Mouse (Mus musculus): ENCODE measurements around the gene 1700023F06Rik.

Gene 1700023F06Rik

DNA sequence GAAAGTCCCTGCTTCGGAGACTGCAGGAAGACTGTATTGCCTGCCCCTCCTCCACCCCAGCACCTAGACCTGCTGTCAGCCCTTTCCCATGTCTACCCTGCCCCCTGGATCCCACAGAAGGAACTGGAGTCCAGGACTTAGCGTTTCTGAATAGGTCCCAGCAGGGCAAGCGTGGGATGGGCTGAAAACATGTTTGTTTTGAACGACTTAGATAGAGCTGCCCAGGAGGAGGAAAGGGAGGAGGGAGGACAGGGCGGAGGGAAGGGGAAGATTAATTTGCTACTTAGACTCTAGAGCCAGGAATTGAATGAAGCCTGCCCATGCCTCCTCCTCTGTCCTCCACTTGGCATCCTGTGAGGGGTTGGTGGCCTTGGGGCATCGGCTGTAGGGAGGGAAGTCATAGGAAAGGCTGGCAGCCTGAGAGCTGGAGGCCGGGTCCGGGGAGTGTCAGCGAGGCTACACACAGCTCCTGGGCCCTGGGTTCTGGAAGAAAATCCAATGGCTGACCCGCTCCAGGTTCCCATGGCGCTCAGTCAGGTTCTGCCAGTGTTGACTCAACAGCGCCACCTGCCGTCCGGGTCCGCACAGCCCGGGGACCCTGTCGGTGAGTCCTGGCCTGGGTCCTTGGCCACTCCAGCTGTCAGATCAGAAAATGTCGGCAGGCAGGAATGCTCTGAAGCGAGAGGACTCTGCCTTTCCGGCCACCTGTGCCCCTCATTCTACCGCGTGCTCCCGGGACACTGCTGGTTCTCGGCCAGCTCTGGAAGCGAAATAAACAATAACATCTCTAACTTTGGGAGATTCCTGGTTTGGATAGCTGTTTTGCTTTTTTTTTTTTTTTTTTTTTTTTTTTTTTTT lies 49.5 kb downstream of the 1700023F06Rik start:
- peak; percentile 94 for DNase-seq

DNA sequence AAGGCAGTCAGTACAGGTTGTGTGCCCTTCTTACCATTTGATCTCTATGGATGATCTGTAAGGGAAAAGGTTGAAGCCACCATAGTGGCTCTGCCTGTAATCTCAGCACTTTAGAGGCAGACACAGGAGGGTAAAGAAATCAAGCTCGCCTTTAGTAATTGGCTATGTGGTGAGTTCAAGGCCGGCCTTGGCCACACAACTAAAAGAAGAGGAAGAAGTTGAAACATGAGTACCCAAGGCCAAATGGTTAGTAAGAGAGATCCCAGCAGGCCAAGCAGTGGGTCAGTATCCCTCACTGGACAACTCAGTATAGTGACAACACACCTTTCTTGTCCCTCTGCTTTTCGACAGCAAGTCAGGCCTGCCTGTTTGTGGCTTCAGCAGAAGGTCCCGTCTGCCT lies 58.6 kb downstream of the 1700023F06Rik start:
- DNase-seq: no peak

Data from thymus, postnatal 14 days (tissue).